ENCODE assay signal across 25 mouse cellular contexts in genomic region chr11:68946001-68946400, GRCm38 (mm10). TPM values are rescaled to one million over a fixed set of nuclear protein-coding genes. Genes with fewer than 3 reads are reported as not detected.
DNase-seq lines count a peak whose midpoint lies in the region; ATAC-seq and TF ChIP-seq lines count a peak whose summit lies in the region.
"Had no signal": no experiment of that assay in that cellular context is flagged by ENCODE, and none has a peak within 500 bp of the region (broad histone marks: within the 10 kb centered on the region; RNA-seq: fewer than 3 reads in every experiment).

No protein-coding gene starts in this region.

- no peaks in the 10 kb centered on the region for H3K79me2 ChIP-seq in myocyte (ENCODE audit: control insufficient read depth, insufficient read depth)

- peaks cover 24% of the 10 kb centered on the region for H3K4me1 ChIP-seq in hindbrain, embryonic 15.5 days (replicated peaks)
- no peaks in the 10 kb centered on the region for H3K4me1 ChIP-seq in thymus, adult 2 months (replicated peaks; ENCODE audit: control insufficient read depth, insufficient read depth, low read length)
- H3K4me1 ChIP-seq: liver, embryonic 13.5 days had no signal

- TF ChIP-seq POLR2A in myocyte (IDR thresholded peaks at IDR 0.05; ENCODE audit: insufficient read length, low read depth), result no peak
- no peak for TF ChIP-seq POLR2A in thymus, adult 2 months (IDR thresholded peaks at IDR 0.05; ENCODE audit: control insufficient read depth, extremely low read depth, insufficient read depth, low read length, poor library complexity)

- H3ac ChIP-seq in myocyte (ENCODE audit: control insufficient read depth, insufficient read length), result no peak overlapping the region

- ATAC-seq in hindbrain, embryonic 15.5 days (ENCODE audit: low FRiP score, low read depth), result no peak

- no peaks in the 10 kb centered on the region for H3K9me3 ChIP-seq in hindbrain, embryonic 15.5 days
- H3K9me3 ChIP-seq: heart, embryonic 15.5 days; intestine, embryonic 15.5 days; liver, embryonic 13.5 days; neural tube, embryonic 12.5 days had no signal

- H3K27ac ChIP-seq in left cerebral cortex, adult 2 months, result peak overlapping the region; percentile 89
- peak overlapping the region; percentile 92 for H3K27ac ChIP-seq in hindbrain, embryonic 15.5 days (replicated peaks)
- H3K27ac ChIP-seq in thymus, adult 2 months (ENCODE audit: control insufficient read depth, insufficient read depth, low read length), result no peak overlapping the region
- H3K27ac ChIP-seq: heart, embryonic 15.5 days; intestine, embryonic 15.5 days; liver, embryonic 13.5 days; neural tube, embryonic 12.5 days had no signal

- H3K27me3 ChIP-seq in hindbrain, embryonic 15.5 days, result 0 out of 2 replicates have a peak, but pooled peaks cover 3% of the 10 kb centered on the region
- H3K27me3 ChIP-seq in myocyte (ENCODE audit: control insufficient read depth, insufficient read depth, insufficient read length), result no peaks in the 10 kb centered on the region
- no peaks in the 10 kb centered on the region for H3K27me3 ChIP-seq in thymus, adult 2 months (ENCODE audit: control insufficient read depth, insufficient read depth, low read length)
- H3K27me3 ChIP-seq: intestine, embryonic 15.5 days had no signal

- no peak for DNase-seq in left cerebral cortex, adult 2 months (ENCODE audit: extremely low spot score in 1 of 2, low spot score in 2 of 2)
- no peak for DNase-seq in left cerebral cortex, adult 8-10 months (ENCODE audit: low spot score in 2 of 2)
- peak; percentile 85 for DNase-seq in NIH3T3 (ENCODE audit: low read depth)
- DNase-seq in lung, postnatal 25 days (ENCODE audit: low spot score), result no peak
- no peak for DNase-seq in thymus, adult 2 months
- DNase-seq: cerebellum, adult 9-10 months; heart, postnatal 4 days; kidney, adult 9 months; kidney, postnatal 25 days; liver, embryonic 13.5 days; lung, adult 2 months; lung, postnatal 14 days had no signal

- H3K36me3 ChIP-seq in hindbrain, embryonic 15.5 days, result 0 out of 2 replicates have a peak, but pooled peaks cover 5% of the 10 kb centered on the region
- no peaks in the 10 kb centered on the region for H3K36me3 ChIP-seq in myocyte (ENCODE audit: control insufficient read depth, insufficient read depth)
- no peaks in the 10 kb centered on the region for H3K36me3 ChIP-seq in thymus, adult 2 months (ENCODE audit: control insufficient read depth, insufficient read depth, low read length)
- H3K36me3 ChIP-seq: heart, embryonic 15.5 days; intestine, embryonic 15.5 days; liver, embryonic 13.5 days; neural tube, embryonic 12.5 days had no signal

- H3K4me3 ChIP-seq in left cerebral cortex, adult 2 months, result peak overlapping the region; percentile 48; the same call in 1 of the 2 replicates
- H3K4me3 ChIP-seq in hindbrain, embryonic 15.5 days, result peak overlapping the region; percentile 46
- H3K4me3 ChIP-seq in myocyte, result no peak overlapping the region
- no peak overlapping the region for H3K4me3 ChIP-seq in thymus, adult 2 months (ENCODE audit: control insufficient read depth, insufficient read depth, low read length)
- H3K4me3 ChIP-seq: heart, embryonic 15.5 days; intestine, embryonic 15.5 days; layer of hippocampus, adult 2 months; liver, embryonic 13.5 days had no signal

- TF ChIP-seq CTCF in left cerebral cortex, adult 2 months (IDR thresholded peaks at IDR 0.05), result no peak
- no peak for TF ChIP-seq CTCF in thymus, adult 2 months (IDR thresholded peaks at IDR 0.05; ENCODE audit: borderline replicate concordance, control insufficient read depth, extremely low read depth, insufficient read depth, low read length, poor library complexity)

- WGBS in hindbrain, embryonic 15.5 days, result 92% methylated on average over 4 of the region's 4 CpGs
- WGBS in thymus, adult 2 months, result 98% methylated on average over 4 of the region's 4 CpGs

- H3K4me2 ChIP-seq in hindbrain, embryonic 15.5 days, result peak overlapping the region; percentile 55
- H3K4me2 ChIP-seq in myocyte (ENCODE audit: low read depth), result peak overlapping the region; percentile 93
- H3K4me2 ChIP-seq: intestine, embryonic 15.5 days; liver, embryonic 13.5 days had no signal

- intact Hi-C loops in left cerebral cortex, adult 2 months (cut with DNase I), result no loop called here

- H3K9ac ChIP-seq in hindbrain, embryonic 15.5 days, result no peak overlapping the region; the same call in 1 of the 2 replicates
- H3K9ac ChIP-seq: heart, embryonic 15.5 days; intestine, embryonic 15.5 days; liver, embryonic 13.5 days had no signal

TF ChIP-seq in myocyte, 11 proteins besides CTCF, POLR2A, EP300 and RAD21:
- TF ChIP-seq MYOG (IDR thresholded peaks at IDR 0.05; ENCODE audit: control insufficient read depth in 1 of 3, insufficient read depth in 1 of 3, insufficient read length in 2 of 3, low read depth in 2 of 3), result no peak
- no peak for TF ChIP-seq MYOD1 (IDR thresholded peaks at IDR 0.05; ENCODE audit: control insufficient read depth in 1 of 3, insufficient read length in 2 of 3, low read depth in 2 of 3)
- TF ChIP-seq E2F4 (IDR thresholded peaks at IDR 0.05; ENCODE audit: insufficient read depth), result no peak
- no peak for TF ChIP-seq USF1 (IDR thresholded peaks at IDR 0.05; ENCODE audit: low read depth)
- no peak for TF ChIP-seq POLR2AphosphoS2 (IDR thresholded peaks at IDR 0.05; ENCODE audit: insufficient read length, low read depth)
- no peak for TF ChIP-seq REST (IDR thresholded peaks at IDR 0.05; ENCODE audit: insufficient read depth, insufficient read length)
- no peak for TF ChIP-seq TCF12 (IDR thresholded peaks at IDR 0.05; ENCODE audit: insufficient read depth, poor library complexity, severe bottlenecking)
- no peak for TF ChIP-seq CEBPB (IDR thresholded peaks at IDR 0.05; ENCODE audit: insufficient read depth, poor library complexity, severe bottlenecking)
- no peak for TF ChIP-seq TCF3 (IDR thresholded peaks at IDR 0.05; ENCODE audit: insufficient read length, low read depth)
- TF ChIP-seq MAX (IDR thresholded peaks at IDR 0.05; ENCODE audit: low read depth), result no peak
- TF ChIP-seq SRF (IDR thresholded peaks at IDR 0.05; ENCODE audit: control insufficient read depth, insufficient read length, low read depth), result no peak

RNA-seq across cellular contexts. Expression of gene Arhgef15, which starts 11.3 kb away (rescaled TPM):
- 10 to 100 TPM; 22.4 to 22.6 TPM for total RNA-seq in left cerebral cortex, adult 2 months (2021)
- 10 to 100 TPM; 35.5 to 40.0 (median 38.3) TPM for total RNA-seq in left cerebral cortex, adult 8-10 months (2022)
- 21.8 and 25.3 TPM in 2 replicates for polyA plus RNA-seq in hindbrain, embryonic 15.5 days (2015; fragmentation: Nextera tagmentation; extraction: Ambion mirVana)
- polyA plus RNA-seq in myocyte (2012; fragmentation: generic; extraction: Trizol), result 0.49 TPM
- 8.5 and 14.9 TPM in 2 replicates for polyA plus RNA-seq in thymus, adult 2 months (2012; rRNA removed)
- total RNA-seq: monocyte, adult 5-6 weeks had no signal

RNA-seq across cellular contexts. Expression of gene Odf4, which starts 19.1 kb away (rescaled TPM):
- under 1 TPM; 0.44 to 0.95 TPM for total RNA-seq in left cerebral cortex, adult 2 months (2021)
- 1 to 10 TPM; 1.1 to 2.2 (median 1.7) TPM for total RNA-seq in left cerebral cortex, adult 8-10 months (2022)
- 0.60 and 1.2 TPM in 2 replicates for polyA plus RNA-seq in hindbrain, embryonic 15.5 days (2015; fragmentation: Nextera tagmentation; extraction: Ambion mirVana)
- not detected for polyA plus RNA-seq in myocyte (2012; fragmentation: generic; extraction: Trizol)
- 0.24 TPM in 1 of 2 replicates, not detected in the other for polyA plus RNA-seq in thymus, adult 2 months (2012; rRNA removed)
- total RNA-seq: gastrocnemius, adult 8-10 months; heart, postnatal 4 days; layer of hippocampus, adult 2 months; megakaryocyte, adult 5-6 weeks; monocyte, adult 5-6 weeks had no signal
- polyA plus RNA-seq: embryonic facial prominence, embryonic 11.5 days; forebrain, embryonic 11.5 days; heart, embryonic 15.5 days; intestine, embryonic 15.5 days; limb, embryonic 14.5 days; liver, embryonic 13.5 days; neural tube, embryonic 12.5 days; thymus, postnatal 0 days had no signal

RNA-seq across cellular contexts. Expression of gene Slc25a35, which starts 21.9 kb away (rescaled TPM):
- total RNA-seq in left cerebral cortex, adult 2 months (2021), result 1 to 10 TPM; 5.0 to 5.2 TPM
- total RNA-seq in left cerebral cortex, adult 8-10 months (2022), result 1 to 10 TPM; 4.0 to 8.6 (median 7.1) TPM
- 1.7 and 2.1 TPM in 2 replicates for polyA plus RNA-seq in hindbrain, embryonic 15.5 days (2015; fragmentation: Nextera tagmentation; extraction: Ambion mirVana)
- 2.3 TPM for polyA plus RNA-seq in myocyte (2012; fragmentation: generic; extraction: Trizol)
- polyA plus RNA-seq in thymus, adult 2 months (2012; rRNA removed), result 27.1 and 27.6 TPM in 2 replicates

RNA-seq across cellular contexts. Expression of gene Rangrf, which starts 29.0 kb away (rescaled TPM):
- 10 to 100 TPM; 15.7 to 17.0 TPM for total RNA-seq in left cerebral cortex, adult 2 months (2021)
- total RNA-seq in left cerebral cortex, adult 8-10 months (2022), result 10 to 100 TPM; 15.9 to 23.4 (median 19.8) TPM
- 29.8 and 34.3 TPM in 2 replicates for polyA plus RNA-seq in hindbrain, embryonic 15.5 days (2015; fragmentation: Nextera tagmentation; extraction: Ambion mirVana)
- 56.4 TPM for polyA plus RNA-seq in myocyte (2012; fragmentation: generic; extraction: Trizol)
- polyA plus RNA-seq in thymus, adult 2 months (2012; rRNA removed), result 22.0 and 28.0 TPM in 2 replicates

RNA-seq across cellular contexts. Expression of gene Rpl26, which starts 44.6 kb away (rescaled TPM):
- 100 to 1,000 TPM; 727 to 749 TPM for total RNA-seq in left cerebral cortex, adult 2 months (2021)
- total RNA-seq in left cerebral cortex, adult 8-10 months (2022), result 100 to 1,000 TPM; 920 to 943 (median 931) TPM
- polyA plus RNA-seq in hindbrain, embryonic 15.5 days (2015; fragmentation: Nextera tagmentation; extraction: Ambion mirVana), result 557 and 622 TPM in 2 replicates
- 695 TPM for polyA plus RNA-seq in myocyte (2012; fragmentation: generic; extraction: Trizol)
- polyA plus RNA-seq in thymus, adult 2 months (2012; rRNA removed), result 869 and 1,133 TPM in 2 replicates

Comparison
In these comparisons a context has a peak if more than half of its experiments do, and no peak if none do; other contexts are left out.
1. H3K4me3 ChIP-seq: peak in left cerebral cortex, adult 2 months (single experiment) and hindbrain, embryonic 15.5 days (single experiment); none in myocyte (single experiment) and thymus, adult 2 months (single experiment).